Mouse (Mus musculus) gastrocnemius, adult 2 months (tissue): ENCODE results near the gene Cyp20a1. TPM values are rescaled to one million over a fixed set of nuclear protein-coding genes. Genes with fewer than 3 reads are reported as not detected.

ENCODE experiments used
- DNase-seq: peaks from one replicate; pipeline ENCODE4 v3.0.0; 2022
- H3K27ac ChIP-seq: fragments of 200-600 bp; 2 replicates; pipeline ENCODE4 v1.8.1; 2022; ENCODE audit warnings: mild to moderate bottlenecking
- H3K4me3 ChIP-seq: fragments of 200-600 bp; 2 replicates; pipeline ENCODE4 v1.8.1; 2022; ENCODE audit warnings: mild to moderate bottlenecking, moderate library complexity
- CTCF ChIP-seq: fragments of 200-600 bp; IDR thresholded peaks from 2 replicates; pipeline ENCODE4 v1.8.1; 2022; ENCODE audit warnings: antibody characterized with exemption, mild to moderate bottlenecking, moderate library complexity
- intact Hi-C: fragments of 180-260 bp; cut with DNase I; formaldehyde crosslinking; loops from one replicate; pipeline ENCODE4 v1.15.1; 2025
- long read RNA-seq, 2 experiments: library from polyadenylated mRNA; stranded (forward); transcript quantifications; one replicate each; pipeline ENCODE4 v2.0.0; 2021
- total RNA-seq, 2 experiments: library from RNA; stranded (reverse); gene quantifications; 2 replicates each; pipeline ENCODE4 v1.2.3; 2021

The Cyp20a1 gene
- total RNA-seq, result 1 to 10 TPM; 5.5 to 6.9 TPM
- long read RNA-seq, experiment 1, partial matches to known transcripts, result 0 of 2 reads
- long read RNA-seq, experiment 1, other reads (novel, unspliced or antisense), result 0 of 2 reads
- long read RNA-seq, experiment 2, partial matches to known transcripts, result 1 of 8 reads
- long read RNA-seq, experiment 2, other reads (novel, unspliced or antisense), result 3 of 8 reads

DNA sequence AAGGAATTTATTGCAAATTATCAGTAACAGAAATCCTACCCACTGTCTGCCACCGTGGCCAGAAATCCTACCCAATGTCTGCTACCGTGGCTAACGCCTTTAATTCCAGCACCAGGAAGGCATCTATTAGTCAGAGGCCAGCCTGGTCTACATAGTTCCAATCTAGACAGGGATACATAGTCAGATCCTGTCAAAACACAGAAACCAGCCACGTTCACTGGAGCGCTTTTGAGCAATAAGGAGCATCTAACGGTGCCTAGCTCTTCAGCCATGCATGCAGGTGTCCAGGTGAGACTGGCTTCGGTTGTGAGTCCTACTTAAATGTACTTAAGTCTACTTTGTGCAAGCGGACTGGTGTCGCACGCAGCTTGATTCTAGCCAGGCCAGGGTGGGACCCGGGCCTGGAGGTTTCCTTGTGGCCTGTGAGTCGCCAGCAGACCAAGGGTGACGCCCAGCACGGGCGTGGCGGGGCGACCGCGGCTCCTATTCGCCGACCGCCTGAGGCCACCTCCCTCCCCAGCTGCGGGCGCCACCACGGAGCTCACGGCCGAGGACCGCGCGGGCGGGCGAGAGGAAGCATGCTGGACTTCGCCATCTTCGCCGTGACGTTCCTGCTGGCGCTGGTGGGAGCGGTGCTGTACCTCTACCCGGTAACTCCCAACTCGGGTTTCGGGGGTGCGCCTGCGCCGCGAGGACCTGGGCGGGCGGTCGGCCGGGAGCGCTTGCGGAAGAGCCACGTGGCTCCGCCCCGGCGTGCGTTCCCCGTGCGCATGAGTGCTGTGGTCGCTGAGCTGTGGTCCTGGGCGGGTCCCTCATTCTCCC is at the start of gene Cyp20a1:
Cyp20a1 (plus strand) TSS at position 516 of the 822 bp plus-strand sequence.
- DNase-seq, result peak; percentile 96
- intact Hi-C loops, result loop anchor here (2.0 to 5.0 kb wide), 3 partner anchors 66 to 609 kb away; partner anchors contain the start of gene Abi2
- TF ChIP-seq CTCF, result no peak; the same call in 1 of the 2 replicates
- Histone ChIP-seq H3K4me3 (peak within 1 kb of the TSS; percentile 77), H3K27ac (peak within 1 kb of the TSS; percentile 99)

DNA sequence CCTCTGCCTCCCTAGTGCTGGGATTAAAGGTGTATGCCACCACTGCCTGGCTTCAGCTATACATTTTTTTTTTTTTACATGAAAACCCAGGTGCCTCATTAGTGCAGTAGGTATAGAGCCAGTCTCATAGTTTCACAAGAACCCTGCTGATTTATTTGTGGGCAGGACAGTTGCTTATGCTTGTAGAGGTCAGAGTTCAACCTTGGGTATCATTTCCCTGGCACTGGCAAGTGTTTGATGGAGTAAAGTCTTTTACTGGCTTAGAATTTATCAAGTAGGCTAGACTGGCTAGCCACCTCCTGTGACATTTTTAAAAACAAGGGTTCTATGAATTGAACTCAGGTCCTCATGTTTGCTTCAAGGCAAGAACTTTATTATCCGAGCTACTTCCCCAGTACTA is 49.2 kb upstream of the Cyp20a1 start:
- no peak overlapping the region for H3K4me3 ChIP-seq
- no peak for TF ChIP-seq CTCF
- H3K27ac ChIP-seq, result no peak overlapping the region
- no peak for DNase-seq
- intact Hi-C loops, result loop anchor here (1.0 kb wide), 1 partner anchor 45 kb away; no protein-coding TSS in a partner anchor

DNA sequence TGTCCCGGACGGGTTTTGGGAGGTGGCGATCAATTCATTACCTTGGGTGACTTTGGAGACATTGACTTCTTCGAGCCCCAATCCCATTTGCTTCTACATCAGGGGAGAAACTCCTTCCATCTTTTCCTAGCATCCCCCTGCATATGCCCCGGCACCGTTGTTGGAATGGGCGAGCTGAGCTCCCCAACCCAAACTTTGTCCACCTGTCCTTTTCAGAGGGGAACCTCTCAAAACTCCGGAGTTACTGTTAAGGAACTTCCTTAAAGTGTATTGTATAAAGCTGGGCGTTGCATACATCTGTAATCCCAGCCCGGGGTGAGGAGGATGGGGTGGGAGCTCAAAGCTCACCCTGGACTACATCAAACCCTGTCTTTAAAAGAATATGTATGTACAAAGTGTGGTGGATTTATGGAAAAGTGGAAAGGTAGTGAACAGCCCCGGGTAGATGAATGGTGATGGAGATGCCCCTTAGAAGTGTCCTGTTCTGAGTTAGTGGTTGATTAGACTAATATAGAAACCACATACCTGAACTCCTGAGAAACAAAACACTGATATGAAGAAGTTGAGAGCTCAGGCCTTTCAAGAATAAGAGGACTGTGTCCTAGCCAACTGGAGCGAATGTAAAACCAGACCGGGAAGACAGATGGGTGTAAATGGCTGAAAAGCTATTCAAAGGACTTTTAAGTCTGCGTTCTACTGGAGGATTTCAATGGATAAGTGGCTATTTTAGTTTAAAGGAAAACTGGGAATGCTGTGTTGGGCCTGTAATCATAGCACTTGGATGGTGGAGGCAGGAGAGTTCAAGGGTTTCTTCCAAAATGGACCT is 720 bp downstream of the Cyp20a1 start:
- no peak for TF ChIP-seq CTCF
- DNase-seq, result no peak
- Histone ChIP-seq H3K4me3 (peak overlapping the region; percentile 77), H3K27ac (peak overlapping the region; percentile 99)
- intact Hi-C loops, result loop anchor here (2.0 to 5.0 kb wide), 3 partner anchors 65 to 608 kb away; partner anchors contain the start of gene Abi2

DNA sequence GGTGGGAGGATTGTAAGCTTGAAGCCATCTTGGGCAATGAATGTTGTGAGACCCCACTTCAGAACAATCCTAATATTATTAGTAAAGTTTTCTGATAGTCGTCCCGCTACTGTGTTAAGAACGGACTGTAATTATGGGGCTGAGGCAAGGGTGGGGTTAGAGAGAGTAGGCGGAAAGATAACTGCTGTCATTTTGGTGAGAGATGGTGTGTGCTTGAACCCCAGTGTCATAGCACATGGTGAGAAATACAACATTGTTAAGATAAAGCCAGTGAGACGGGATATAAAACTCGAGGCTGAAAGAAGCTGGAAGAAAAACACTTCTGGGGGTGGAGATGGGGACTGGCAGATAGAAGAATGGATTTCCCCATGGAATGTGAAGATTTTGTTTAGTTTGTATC is 1.5 kb downstream of the Cyp20a1 start:
- no peak overlapping the region for H3K27ac ChIP-seq
- TF ChIP-seq CTCF, result no peak
- DNase-seq, result no peak
- intact Hi-C loops, result loop anchor here (5.0 kb wide), 1 partner anchor 608 kb away; no protein-coding TSS in a partner anchor
- no peak overlapping the region for H3K4me3 ChIP-seq

DNA sequence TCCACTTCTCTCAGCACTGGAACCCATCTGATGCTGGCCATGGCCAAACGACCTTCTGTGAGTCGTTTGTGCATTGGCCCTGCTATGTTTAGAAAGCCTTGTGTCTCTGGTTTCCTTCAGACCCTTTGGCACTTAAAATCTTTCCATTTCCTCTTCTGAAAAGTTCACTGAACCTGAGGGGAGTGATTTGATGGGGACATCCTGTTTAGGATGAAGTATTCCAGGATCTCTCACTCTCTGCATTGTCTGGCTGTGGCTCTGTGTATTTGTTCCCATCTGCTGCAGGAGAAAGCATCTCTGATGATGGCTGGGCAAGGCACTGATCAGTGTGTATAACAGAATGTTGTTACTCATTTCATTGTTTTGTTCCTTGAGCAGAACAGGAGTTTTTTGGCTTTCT is 2.6 kb downstream of the Cyp20a1 start:
- Histone ChIP-seq H3K4me3 (no peak overlapping the region), H3K27ac (no peak overlapping the region)
- intact Hi-C loops, result no loop called here
- no peak for TF ChIP-seq CTCF
- DNase-seq, result no peak

DNA sequence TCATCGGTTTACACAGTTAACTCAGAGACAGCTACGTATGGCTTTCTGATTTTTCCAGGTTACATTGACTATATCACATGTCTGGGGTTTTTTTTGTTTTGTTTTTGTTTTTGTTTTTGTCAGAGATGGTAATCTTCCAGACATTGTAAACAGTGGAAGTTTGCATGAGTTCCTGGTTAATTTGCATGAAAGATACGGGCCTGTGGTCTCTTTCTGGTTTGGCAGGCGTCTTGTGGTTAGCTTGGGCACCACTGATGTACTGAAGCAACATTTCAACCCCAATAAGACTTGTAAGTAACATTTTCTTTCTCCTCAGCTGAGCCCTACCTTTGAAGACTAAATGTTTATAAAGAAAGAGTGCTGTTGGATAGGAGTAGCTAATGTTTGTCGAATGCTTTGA is 9.7 kb downstream of the Cyp20a1 start:
- no peak for DNase-seq
- Histone ChIP-seq H3K27ac (no peak overlapping the region), H3K4me3 (no peak overlapping the region)
- intact Hi-C loops, result no loop called here
- no peak for TF ChIP-seq CTCF

DNA sequence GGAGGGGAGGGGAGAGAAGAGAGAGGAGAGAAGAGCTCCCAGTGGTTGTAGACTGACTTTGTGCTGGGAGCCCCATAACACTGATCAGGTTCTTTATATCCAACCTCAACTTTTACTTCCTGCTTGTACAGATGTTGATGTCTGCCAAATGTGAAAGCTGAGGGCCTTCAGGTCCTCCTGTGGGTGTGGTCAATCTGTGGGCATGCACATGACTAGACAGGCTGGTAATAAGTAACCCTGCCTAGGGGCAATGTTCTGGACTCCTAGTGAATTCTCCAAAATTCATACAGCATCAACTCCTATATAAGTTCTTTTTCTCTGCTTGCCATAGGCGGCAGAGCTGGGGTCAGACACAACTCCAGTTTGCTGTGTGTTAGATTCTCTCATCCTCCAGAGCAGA is 18.5 kb downstream of the Cyp20a1 start:
- no peak for TF ChIP-seq CTCF
- DNase-seq, result no peak
- intact Hi-C loops, result no loop called here
- Histone ChIP-seq H3K27ac (no peak overlapping the region), H3K4me3 (no peak overlapping the region)

DNA sequence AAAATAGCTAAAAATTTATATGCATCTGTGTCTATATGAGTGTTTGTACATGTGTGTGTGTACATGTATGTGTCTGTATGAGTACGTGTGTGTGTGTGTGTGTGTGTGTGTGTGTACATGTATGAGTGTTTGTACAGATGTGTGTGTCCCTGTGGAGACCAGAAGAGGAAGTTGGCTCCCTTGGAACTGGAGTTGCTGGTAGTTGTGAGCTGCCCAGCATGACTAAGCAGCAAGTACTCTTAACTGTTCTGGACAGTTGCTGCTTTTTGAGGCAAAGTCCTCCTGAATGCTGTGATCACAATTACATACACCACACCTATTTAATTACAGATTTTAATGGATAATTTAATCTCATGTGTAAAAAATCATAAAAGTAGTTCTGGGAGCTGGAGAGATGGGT is 33.4 kb downstream of the Cyp20a1 start:
- TF ChIP-seq CTCF, result no peak
- no peak overlapping the region for H3K27ac ChIP-seq
- DNase-seq, result no peak
- H3K4me3 ChIP-seq, result no peak overlapping the region
- intact Hi-C loops, result no loop called here

DNA sequence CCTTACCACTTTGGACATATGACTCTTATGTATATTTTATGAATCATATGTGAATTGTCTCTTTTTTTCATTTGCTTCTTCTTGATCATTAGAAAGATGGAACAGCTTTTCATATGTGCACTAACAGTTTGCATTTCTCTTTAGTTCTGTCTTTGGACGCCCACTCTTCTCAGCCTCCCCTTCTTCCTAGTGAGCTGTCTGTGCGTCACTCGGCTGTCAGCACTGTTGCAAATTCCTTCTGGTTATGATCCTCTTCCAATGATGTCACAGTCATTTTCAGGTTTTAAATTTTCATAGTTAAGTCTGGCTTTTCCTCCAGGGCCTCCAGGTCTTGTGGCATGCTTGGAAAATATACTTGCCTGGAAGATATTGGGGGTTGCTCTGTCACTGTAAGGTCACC is 38.8 kb downstream of the Cyp20a1 start:
- intact Hi-C loops, result no loop called here
- DNase-seq, result no peak
- Histone ChIP-seq H3K4me3 (no peak overlapping the region), H3K27ac (no peak overlapping the region)
- no peak for TF ChIP-seq CTCF

DNA sequence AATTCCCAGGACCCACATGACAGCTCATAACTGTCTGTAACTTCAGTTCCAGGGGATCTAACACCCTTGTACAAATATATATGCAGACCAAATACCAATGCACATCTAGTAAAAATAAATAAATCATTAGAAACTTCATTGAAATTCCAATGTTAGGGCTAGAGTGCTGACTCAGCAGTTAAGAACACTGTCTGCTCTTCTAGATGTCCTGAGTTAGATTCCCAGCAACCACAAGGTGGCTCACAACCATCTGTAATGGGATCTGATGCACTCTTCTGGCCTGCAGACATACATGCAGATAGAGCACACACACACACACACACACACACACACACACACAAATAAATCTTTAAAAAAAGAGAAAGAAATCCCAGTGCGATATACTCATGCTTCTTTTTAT is 61.7 kb downstream of the Cyp20a1 start:
- intact Hi-C loops, result loop anchor here (5.0 kb wide), 2 partner anchors 457 to 552 kb away; no protein-coding TSS in a partner anchor
- TF ChIP-seq CTCF, result peak; percentile 52

DNA sequence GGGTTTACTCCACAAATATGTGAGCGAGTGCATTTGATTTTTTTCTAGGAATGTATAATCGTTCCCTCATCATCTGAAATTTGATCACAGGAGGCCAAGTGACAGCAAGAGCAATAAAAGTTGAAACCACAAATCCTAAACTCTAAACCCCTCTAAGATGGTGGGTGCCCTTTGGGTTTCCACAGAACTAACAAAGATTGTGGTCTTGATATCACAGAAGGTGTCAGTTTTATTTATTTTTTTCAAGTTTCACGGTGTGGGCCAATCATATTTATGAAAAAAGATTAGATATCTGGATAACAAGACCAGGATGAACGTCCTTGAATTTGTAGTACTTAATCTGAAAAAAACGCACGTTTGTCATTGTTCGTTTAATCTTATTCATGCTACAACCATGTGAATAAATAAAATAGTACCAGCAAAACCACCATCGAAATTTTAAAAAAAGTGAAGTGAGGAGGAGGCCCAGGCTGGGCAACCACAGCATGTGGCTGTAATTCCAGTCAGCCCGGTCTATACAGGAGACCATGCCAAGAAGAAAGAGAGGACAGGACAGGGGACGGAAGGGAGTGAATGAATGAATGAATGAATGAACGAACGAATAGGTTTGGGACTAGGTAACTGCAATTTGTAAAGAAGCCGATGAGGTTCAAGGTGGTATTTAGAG is 65.5 kb downstream of the Cyp20a1 start:
- TF ChIP-seq CTCF, result no peak
- DNase-seq, result no peak
- peak overlapping the region; percentile 83 for H3K4me3 ChIP-seq
- H3K27ac ChIP-seq, result peak overlapping the region; percentile 90
- intact Hi-C loops, result loop anchor here (2.0 to 5.0 kb wide), 3 partner anchors 66 to 549 kb away; partner anchors contain the start of gene Cyp20a1

More for the DNA sequence above, 61.7 kb downstream of the Cyp20a1 start:
- no peak overlapping the region for H3K27ac ChIP-seq
- no peak overlapping the region for H3K4me3 ChIP-seq
- DNase-seq, result peak; percentile 24
